Mouse (Mus musculus) layer of hippocampus, adult 2 months (tissue): Measurements from ENCODE around the gene Grik5. TPM values are rescaled to one million over a fixed set of nuclear protein-coding genes. Genes with fewer than 3 reads are reported as not detected.
"Not testable (repeated sequence)": the region's sequence is repeated elsewhere in the genome, so short reads cannot be mapped to it uniquely, and the experiment has no call there.

ENCODE experiments used
- DNase-seq, 2 experiments: peaks; one replicate each; pipeline ENCODE4 v3.0.0; 2022; ENCODE audit warnings: low spot score in 2 of 2
- H3K27ac ChIP-seq: fragments of 200-600 bp; 2 replicates; pipeline ENCODE4 v1.8.1; 2022
- H3K4me3 ChIP-seq: fragments of 200-600 bp; 2 replicates; pipeline ENCODE4 v1.8.1; 2022; ENCODE audit warnings: mild to moderate bottlenecking
- CTCF ChIP-seq: fragments of 200-600 bp; conservative IDR thresholded peaks from 2 replicates; pipeline ENCODE4 v1.8.1; 2022; ENCODE audit warnings: antibody characterized with exemption, mild to moderate bottlenecking, moderate library complexity
- total RNA-seq, 2 experiments: library from RNA; stranded (reverse); gene quantifications; 2 replicates each; pipeline ENCODE4 v1.2.3; 2021

The Grik5 gene
- total RNA-seq, 2 experiments from 2014 or later: 247 to 248 TPM

- TF ChIP-seq CTCF: no peak
- Histone ChIP-seq H3K4me3 (peak overlapping the region; percentile 84), H3K27ac (peak overlapping the region; percentile 99)
- DNase-seq: peak; percentile 69 to 74
Observed at GRCm38 (mm10) chr7:25072716-25073390, 707 bp upstream of the Grik5 start.

GRCm38 (mm10) chr7:25068724-25069123 lies 3.4 kb downstream of the Grik5 start:
- peak; percentile 55 to 82 for DNase-seq
- Histone ChIP-seq H3K4me3 (peak overlapping the region; percentile 37), H3K27ac (peak overlapping the region; percentile 68)
- no peak for TF ChIP-seq CTCF

GRCm38 (mm10) chr7:25067909-25068656 lies 4.1 kb downstream of the Grik5 start:
- TF ChIP-seq CTCF: no peak
- DNase-seq: no peak
- Histone ChIP-seq H3K4me3 (peak overlapping the region; percentile 37), H3K27ac (peak overlapping the region; percentile 68)

GRCm38 (mm10) chr7:25067338-25067737 lies 4.8 kb downstream of the Grik5 start:
- H3K4me3 ChIP-seq: no peak overlapping the region
- DNase-seq: no peak
- no peak overlapping the region for H3K27ac ChIP-seq
- no peak for TF ChIP-seq CTCF

GRCm38 (mm10) chr7:25063900-25064299 lies 8.2 kb downstream of the Grik5 start:
- TF ChIP-seq CTCF: no peak
- no peak for DNase-seq
- H3K27ac ChIP-seq: 0 out of 2 replicates have a peak overlapping the region, but pooled peaks have one; percentile 14
- no peak overlapping the region for H3K4me3 ChIP-seq

GRCm38 (mm10) chr7:25063346-25063745 lies 8.8 kb downstream of the Grik5 start:
- DNase-seq: no peak
- Histone ChIP-seq H3K27ac (0 out of 2 replicates have a peak overlapping the region, but pooled peaks have one; percentile 14), H3K4me3 (no peak overlapping the region)
- no peak for TF ChIP-seq CTCF

GRCm38 (mm10) chr7:25058836-25059235 lies 13.3 kb downstream of the Grik5 start:
- TF ChIP-seq CTCF: no peak
- Histone ChIP-seq H3K4me3 (no peak overlapping the region), H3K27ac (no peak overlapping the region)
- DNase-seq: no peak

GRCm38 (mm10) chr7:25058394-25058793 lies 13.8 kb downstream of the Grik5 start:
- Histone ChIP-seq H3K27ac (no peak overlapping the region), H3K4me3 (no peak overlapping the region)
- no peak for TF ChIP-seq CTCF
- DNase-seq: no peak

GRCm38 (mm10) chr7:25057888-25058287 lies 14.3 kb downstream of the Grik5 start:
- no peak overlapping the region for H3K27ac ChIP-seq
- H3K4me3 ChIP-seq: no peak overlapping the region
- TF ChIP-seq CTCF: no peak
- no peak for DNase-seq

GRCm38 (mm10) chr7:25056951-25057350 lies 15.2 kb downstream of the Grik5 start:
- Histone ChIP-seq H3K27ac (no peak overlapping the region), H3K4me3 (no peak overlapping the region)
- TF ChIP-seq CTCF: no peak
- no peak for DNase-seq

GRCm38 (mm10) chr7:25052587-25052986 lies 19.6 kb downstream of the Grik5 start:
- no peak for TF ChIP-seq CTCF
- Histone ChIP-seq H3K4me3 (no peak overlapping the region), H3K27ac (no peak overlapping the region)
- DNase-seq: no peak

- DNase-seq: no peak
- no peak for TF ChIP-seq CTCF
- H3K27ac ChIP-seq: peak overlapping the region; percentile 67
- no peak overlapping the region for H3K4me3 ChIP-seq
Observed at GRCm38 (mm10) chr7:25049295-25049930, 22.7 kb downstream of the Grik5 start.

- Histone ChIP-seq H3K27ac (peak overlapping the region; percentile 67; the same call in 1 of the 2 replicates), H3K4me3 (no peak overlapping the region)
- DNase-seq: peak; percentile 60 to 72
- no peak for TF ChIP-seq CTCF
Observed at GRCm38 (mm10) chr7:25047363-25047762, 24.8 kb downstream of the Grik5 start.

- H3K4me3 ChIP-seq, DNase-seq: not testable (repeated sequence)
- peak overlapping the region; percentile 65; the same call in 1 of the 2 replicates for H3K27ac ChIP-seq
Observed at GRCm38 (mm10) chr7:25044599-25044998, 27.5 kb downstream of the Grik5 start.
